Mouse (Mus musculus): Measurements from ENCODE around the gene Rap1gap.

Rap1gap gene

DNA sequence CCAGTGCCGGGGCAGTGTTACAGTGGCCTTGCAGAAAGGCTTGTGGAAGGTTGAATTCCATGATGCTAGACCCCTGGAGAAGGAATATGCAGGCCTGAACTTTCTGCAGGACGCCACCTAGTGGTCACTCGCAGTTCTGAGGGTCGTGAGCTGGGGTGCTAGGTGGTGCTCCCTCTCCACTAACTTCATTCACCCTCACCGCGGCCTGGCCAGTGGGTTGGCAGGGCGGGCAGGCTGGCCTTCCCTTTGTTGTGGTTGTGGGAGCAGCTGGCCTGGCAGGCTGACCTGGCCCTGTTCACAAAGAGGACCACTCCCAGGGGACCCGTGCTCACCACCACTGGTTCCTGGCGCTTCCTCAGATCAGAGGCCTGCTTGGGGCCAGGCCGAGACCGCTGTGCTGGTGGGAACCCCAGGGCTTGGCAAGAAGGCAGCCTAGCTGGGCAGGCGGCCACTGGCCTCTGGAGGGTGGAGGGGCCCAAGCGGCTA is 80.0 kb downstream of the Rap1gap start:
- no peak for DNase-seq (ENCODE audit: low spot score in 2 of 2)

DNA sequence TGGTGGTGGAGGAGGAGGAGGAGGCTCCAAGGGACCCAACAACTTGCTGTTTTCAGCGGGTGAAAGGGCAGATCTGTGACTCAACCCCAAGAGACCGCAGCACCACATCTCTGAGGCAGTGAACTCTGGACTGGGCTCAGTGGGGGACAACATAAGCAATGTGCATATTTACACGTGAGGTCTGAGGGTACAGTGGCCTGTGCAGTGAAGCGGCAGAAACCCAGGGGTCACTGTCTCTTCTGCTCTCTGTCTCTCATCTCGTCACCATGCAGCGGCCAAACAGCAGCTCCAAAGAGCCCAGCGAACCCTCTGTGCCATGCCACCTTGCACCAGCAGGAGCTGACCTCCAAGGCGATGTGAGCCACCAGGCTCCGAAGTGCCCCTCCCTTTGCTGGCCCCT is 82.6 kb downstream of the Rap1gap start:
- no peak for DNase-seq (ENCODE audit: low spot score in 2 of 2)

DNA sequence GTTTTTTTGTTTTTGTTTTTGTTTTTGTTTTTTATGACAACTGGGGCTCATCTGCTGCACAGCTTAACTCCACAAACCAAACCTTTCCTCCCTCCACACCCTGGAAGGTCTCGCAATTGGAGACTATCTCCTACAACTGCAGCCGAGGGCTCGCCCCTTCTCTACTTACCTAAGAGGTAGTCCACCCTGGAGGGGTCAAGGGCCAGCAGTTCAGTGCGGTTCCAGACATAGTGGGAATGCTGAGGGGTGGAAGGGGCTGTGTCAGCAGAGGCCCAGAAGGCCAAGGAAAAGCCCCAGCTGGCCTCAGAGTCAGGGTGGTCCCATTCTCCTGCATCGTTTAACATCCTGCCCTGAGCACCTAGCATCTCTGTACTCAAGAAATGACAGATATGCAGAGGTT is 83.1 kb downstream of the Rap1gap start:
- no peak for DNase-seq (ENCODE audit: low spot score in 2 of 2)

DNA sequence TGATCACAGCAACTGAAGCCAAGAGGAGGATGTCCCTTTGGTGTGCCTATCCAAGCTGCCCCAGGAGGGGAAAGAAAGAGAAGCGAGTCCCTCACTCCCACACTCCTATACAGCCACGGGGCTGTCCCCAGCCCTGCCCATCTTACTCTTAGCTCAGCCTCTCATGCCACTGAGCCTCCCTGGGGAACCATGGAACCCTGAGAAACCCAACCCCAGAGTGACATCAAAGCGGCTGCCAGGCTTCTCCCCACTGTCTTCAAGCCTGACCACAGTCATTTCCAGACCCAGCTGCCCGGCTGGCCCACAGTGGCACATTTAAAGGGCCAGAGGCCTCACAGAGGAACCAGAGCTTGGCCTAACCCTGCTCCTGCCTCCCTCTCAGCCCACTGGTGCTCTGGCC is 84.2 kb downstream of the Rap1gap start:
- DNase-seq (ENCODE audit: low spot score in 2 of 2), result no peak

DNA sequence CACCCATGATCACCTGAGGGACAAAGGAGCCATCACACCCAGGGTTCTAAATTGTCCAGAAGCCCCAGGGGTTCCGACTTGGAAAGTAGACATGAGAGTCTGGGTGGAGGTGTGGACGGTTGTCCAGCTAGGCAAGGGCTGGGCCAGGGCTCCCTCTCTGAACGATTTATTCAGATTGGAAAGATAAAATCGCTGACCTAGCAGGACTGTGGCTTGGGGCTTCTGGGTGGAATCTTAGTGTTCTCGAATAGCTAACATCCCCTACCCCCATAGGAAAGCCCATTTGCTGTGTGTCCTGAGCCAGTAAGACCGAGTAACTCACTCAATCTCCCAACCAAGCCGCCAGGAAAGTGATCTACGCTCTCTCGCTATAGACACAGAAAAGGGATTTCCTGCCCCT is 85.2 kb downstream of the Rap1gap start:
- DNase-seq (ENCODE audit: low spot score in 2 of 2), result no peak

DNA sequence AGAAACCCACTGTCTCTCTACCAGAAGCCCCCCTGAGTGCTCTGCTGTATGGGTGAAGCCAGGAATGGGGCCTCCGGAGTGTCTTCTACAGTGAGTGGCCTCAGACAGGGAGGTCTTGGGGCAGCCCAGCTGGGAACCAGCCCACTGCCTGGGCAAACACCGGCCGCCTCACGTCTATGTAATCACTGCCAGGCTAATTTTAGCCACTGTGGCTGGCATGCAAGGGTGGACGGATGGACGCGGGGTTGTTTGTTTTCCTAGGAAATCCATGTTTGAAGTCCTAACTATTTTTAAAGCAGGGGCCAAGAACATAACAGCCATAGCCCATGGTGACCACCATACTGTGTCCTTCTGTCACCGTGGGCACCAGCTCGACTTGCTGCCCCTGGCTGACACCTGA is 85.6 kb downstream of the Rap1gap start:
- no peak for DNase-seq (ENCODE audit: low spot score in 2 of 2)

DNA sequence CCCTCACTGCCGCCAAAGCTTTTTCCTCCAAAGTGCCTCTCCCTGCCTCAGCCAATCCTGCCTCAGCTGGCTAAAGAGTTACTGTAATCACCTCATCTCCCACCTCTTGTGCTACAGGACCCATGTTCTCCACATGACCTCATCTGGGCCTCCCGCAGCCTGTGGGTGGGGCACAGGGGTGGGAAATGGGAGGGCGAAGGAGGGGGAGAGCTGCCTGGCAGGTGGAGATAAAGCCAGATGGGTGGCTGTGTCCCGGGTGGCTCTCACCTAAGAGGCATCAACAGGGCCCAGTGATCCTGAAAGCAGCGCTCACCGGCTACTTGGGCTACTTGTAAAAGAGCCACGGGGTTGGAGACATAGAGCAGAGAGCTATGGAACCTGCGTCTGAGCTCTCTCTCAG is 86.8 kb downstream of the Rap1gap start:
- DNase-seq (ENCODE audit: low spot score in 2 of 2), result peak; percentile 86 to 87

DNA sequence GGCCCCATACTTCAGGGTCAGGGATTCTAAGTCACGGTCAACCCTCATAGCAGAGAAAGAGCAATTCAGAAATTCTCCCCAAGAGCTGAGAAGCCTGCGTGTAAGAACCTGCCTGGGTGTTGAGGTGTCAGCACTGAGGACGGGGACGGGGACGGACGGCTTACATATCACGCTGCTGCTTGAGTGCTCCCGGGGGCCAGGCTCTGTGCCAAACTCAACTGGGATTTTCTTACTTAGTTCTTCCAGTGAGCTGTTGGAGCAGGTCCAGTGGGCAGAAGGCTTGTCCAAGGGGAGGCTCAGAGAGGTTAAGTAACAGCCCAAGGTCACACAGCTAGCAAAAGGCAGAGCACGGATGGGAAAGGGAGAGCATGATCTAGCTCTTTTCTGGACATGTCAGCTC is 87.2 kb downstream of the Rap1gap start:
- DNase-seq (ENCODE audit: low spot score in 2 of 2), result peak in 1 of 2 experiments; percentile 50

DNA sequence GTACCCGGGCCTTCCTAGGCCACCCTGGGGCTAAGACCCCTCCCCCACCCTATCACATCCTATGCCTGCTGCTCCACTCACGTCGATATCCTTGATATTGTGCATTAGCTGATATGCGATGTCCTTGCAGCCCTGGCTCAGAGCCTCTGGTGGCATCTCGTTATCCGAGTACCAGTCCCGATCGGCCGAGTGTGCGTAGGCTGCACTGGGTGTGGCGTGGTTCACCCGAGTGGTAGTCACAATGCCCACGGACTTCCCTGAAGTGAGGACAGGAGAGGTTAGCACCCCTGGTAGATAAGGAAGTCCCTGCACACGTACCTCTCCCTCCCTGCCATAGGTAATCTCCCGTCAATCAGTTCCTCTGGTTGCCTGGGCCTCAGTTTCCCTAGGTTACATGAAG is 87.9 kb downstream of the Rap1gap start:
- peak in 1 of 2 experiments; percentile 65 for DNase-seq (ENCODE audit: low spot score in 2 of 2)

DNA sequence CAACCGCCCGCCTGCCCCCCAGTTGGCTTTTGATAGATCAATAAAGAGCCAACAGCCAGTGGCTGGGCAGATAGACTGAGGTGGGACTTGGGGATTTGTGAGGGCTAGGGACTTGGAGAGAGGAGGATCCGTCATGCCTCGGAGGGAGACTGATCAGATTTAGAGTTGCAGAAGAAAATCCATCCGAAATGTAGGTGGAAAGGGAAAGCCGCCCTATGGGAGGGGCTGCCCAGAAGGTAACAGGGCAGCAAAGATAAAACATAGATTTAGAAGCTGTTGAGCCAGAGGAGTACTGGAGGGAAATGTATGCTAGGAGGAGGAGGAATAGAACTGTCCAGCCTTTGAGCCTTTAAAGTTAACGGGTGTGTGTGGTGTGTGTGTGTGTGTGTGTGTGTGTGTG is 88.7 kb downstream of the Rap1gap start:
- DNase-seq (ENCODE audit: low spot score in 2 of 2), result no peak

DNA sequence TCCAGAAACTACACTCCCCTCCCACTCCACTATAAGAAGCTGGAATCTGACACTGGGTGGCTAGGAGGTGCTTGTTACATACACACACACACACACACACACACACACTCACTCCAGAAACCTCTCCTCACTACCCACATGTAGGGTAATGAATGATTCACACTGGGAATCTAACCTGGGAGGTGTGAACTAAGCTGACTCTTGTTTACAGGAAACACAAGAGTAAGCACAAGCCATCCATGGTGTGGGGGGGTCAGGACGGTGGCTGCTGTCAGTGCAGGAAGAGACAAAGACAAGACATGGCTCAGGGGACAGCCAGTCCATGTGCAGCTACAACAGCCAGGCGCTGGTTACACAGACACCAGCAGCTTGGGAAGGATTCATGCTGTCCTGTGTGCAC is 89.9 kb downstream of the Rap1gap start:
- DNase-seq (ENCODE audit: low spot score in 2 of 2), result no peak

DNA sequence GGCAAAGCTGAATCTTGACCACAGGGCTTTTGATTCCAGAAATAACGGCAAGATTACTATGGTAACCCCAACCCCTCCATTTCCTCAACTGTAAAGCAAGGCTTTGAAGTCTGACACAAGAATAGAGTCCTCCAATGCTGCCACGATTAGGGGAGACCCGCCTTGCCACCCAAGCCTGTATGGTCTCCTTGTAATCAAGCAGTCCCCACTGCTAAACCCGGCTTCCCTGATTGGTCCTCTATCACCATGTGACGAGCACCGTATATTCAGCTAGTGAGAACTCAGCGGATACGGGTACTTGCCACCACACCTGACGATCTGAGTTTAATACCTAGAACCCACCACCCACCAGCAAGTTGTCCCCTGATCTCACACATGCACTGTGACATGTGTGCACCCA is 98.4 kb downstream of the Rap1gap start:
- DNase-seq (ENCODE audit: low spot score in 2 of 2), result no peak

DNA sequence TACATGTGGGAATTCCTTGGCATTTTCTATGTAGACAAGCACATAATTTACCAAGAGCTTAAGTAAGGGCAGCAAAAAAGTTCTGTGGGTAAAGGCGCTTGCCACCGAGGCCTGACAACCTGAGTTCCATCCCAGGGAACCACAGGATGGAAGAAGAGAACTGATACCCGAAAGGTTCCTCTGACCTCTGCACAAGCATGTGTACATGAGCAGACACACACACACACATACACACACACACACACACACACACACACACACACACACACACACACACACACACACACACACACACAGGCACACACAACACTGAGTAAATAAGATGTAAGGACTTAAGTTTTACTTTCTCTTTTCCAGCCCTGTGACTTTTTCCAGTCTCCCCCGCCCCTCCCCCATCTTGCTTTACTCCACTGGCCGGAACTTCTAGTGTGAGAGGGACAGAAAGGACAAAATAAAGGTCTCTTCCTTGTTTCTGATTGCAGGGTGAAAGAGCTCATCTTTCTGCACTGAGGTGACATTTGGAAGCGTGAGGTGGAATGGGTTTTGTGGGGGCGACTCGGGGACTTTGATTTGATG is 99.5 kb downstream of the Rap1gap start:
- DNase-seq (ENCODE audit: low spot score in 2 of 2), result no peak

DNA sequence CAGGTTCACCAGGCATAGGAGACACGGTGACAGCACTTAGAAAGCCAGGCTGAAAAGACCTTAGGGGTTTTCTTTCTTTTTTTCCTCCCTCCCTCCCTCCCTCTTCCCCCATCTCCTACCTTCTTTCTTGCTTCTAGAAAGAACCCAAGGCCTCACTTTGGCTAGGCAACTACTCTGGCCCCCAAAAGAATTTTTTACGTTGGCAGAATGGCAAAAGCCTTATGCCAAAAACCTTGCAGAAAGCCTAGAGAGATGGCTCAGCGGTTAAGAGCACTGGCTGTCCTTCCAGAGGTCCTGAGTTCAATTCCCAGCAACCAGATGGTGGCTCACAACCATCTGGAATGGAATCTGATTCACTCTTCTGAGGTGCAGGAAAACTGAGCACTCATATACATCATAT is 100.1 kb downstream of the Rap1gap start:
- DNase-seq (ENCODE audit: low spot score in 2 of 2), result no peak

DNA sequence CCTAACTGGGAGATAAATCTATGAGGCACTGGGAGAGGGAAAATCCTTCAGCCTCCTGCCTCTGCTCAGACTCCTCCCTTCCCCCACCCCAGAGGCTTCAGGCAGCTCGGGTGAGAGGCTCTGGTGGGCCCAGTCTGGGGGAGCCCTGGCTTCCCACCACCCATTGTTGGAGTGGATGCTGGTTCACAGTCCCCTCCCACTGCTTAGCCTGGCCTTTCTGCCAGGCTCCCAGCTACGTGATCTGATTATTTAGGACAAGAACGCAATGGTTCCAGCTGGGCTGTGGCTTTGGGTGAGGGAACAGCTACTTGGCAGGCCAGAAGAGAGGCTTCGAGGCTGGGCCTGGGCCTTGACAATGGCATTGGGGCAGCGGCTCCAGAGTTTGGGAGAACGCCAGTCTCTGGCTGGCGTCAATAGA is 101.0 kb downstream of the Rap1gap start:
- no peak for DNase-seq (ENCODE audit: low spot score in 2 of 2)

DNA sequence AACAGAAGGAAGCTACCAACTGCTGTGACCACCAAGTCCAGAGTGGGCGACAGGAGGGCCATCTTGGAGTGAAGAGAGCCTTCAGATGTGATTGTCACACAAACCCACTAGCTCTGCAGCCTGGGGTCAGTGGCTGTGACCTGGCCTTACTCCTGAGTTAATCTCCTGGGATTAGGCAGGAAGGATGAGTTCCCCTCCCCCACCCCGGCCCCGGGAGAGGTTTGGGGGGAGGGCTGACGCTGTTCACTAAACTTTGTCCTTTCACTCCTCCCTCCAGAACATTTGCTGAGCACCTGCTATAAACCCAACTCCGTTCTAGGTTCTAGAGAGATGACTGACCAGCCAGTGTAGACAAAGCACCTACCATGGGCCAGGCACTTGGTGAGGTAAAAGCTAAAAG is 101.8 kb downstream of the Rap1gap start:
- no peak for DNase-seq (ENCODE audit: low spot score in 2 of 2)

DNA sequence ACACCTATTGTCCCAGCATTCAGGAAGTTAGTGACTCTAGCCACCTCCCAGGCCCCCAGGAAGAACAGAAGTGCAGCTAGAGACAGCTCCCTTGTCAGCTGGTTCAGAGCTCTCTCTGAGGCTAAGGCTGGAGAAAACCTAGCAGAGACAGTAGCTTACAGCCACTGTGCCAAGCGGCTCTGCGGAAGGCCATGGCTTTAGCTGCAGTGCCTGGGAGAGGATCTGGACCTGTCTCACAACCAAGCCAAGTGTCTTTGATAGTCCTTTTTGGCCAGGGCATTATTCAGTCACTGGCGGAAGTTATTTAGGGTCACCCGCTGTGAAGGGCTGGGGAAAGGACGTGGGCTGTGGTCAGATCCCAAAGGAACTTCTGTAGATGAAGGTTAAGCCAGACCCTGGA is 103.9 kb downstream of the Rap1gap start:
- DNase-seq (ENCODE audit: low spot score in 2 of 2), result no peak

DNA sequence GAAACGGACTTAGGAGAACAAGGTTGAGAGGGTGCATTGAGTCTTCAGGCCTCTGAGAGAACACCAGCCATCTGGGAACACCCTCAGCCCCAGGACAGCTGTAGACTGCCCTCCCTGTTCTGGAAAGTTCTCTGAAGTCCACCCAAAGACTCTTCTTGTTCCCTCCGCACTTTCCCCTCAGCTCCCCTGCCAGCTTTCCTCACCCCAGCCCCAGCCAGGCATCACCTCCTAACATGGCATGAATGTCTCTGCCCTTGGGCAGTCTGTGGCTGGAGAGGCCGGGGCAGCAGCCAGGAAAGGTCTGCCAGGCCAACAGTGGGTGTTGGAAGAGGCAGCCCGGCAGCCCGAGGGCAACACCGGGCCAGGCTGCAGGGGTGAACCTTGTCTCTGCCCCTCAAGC is 104.3 kb downstream of the Rap1gap start:
- no peak for DNase-seq (ENCODE audit: low spot score in 2 of 2)

DNA sequence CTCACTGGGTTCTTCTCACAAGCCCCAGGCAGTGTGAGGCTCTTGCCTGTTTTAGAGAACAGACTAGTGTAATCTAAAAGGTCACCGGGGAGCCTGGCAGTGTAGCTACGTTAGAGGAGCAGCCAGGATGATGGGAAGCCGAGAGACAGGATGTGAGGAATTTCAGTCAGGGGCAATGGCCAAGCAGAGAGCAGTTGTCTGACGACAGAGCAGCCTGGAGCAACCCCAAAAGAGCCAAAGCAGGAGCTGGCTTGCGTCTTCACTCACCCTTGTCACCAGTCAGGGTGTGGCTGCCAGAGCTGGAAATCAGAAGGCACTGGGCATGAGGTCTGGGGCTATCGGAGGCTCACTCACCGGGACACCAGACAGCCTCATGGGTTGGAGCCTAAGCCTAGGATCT is 105.1 kb downstream of the Rap1gap start:
- DNase-seq (ENCODE audit: low spot score in 2 of 2), result no peak

DNA sequence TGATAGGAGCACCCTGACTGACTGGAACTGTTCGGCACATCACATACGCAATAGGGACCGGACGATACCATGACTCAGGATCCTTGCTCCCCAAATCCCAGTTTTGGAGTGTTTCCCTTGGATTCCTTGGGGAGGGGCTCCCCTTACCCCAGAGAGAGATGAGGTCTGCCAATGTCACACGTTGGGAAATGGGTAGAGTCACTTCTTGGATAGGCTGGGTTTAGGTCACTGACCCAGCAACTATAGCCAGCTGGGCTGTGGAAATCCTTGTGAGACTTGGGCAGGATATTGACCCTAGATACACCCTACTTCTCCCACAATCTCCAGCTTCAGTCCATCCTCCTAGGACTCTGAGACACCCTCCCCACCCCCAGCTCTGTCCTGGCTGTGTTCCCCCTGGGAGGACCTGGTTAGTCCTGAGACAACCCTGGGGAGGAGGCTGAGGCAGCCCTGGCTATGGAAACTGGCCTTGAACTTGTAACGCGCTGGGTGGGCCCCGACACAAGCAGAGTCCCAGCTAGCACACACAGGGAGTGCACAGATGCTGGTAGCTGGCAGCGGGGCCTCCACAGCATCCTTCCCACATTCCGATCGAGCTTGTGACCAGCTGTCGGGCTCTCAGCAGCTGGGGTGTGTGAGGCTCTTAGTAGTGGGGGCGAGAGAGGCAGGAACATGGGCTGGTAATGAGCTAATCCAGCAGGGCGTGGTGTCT is 106.5 kb downstream of the Rap1gap start:
- DNase-seq (ENCODE audit: low spot score in 2 of 2), result no peak

DNA sequence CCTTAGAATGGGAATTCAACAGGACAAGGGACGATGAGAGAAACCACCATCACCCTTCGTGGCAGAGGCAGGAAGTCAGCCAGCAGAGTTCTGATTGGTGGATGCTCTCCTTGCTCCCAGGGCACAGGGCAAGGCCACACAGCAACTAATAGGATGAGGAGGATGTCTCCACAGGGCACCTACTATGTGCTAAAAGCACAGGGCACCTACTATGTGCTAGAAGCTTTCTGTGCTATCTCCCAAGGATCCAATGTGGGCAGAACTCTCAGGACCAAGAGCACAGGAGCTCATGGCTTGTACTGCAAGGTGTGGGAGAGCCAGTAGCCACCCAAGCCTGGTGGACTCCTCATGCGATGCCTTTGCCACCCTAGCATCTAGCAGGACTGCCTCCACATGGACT is 107.2 kb downstream of the Rap1gap start:
- DNase-seq (ENCODE audit: low spot score in 2 of 2), result no peak

DNA sequence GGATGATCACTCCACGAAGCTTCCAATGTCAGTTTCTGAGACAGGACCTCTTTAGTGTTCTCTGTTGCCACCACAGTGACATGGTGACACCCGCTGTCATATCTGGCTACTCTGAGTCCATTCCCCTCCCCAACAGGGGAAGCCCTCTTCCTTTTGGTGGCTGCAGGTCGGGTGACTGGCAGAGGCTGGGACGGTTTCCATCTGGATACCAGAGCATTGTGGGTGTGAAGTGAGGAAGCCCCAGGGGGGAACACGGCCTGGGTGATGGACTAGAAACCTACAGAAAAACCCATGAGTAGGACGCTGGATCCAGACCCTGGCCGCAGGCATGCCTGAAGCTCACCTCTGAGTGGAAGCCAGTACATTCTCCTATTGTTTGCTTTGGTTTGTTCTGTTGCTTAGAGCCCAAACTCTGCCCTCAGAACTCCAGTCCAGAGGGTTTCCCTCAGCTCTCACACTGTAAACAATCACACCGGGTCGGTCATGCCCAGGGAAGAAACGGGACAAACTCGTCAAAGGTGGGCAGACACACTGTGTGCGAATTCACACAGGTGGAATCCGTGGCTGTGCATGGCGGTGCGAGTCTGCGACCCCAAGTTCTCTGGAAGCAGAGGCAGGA is 108.0 kb downstream of the Rap1gap start:
- no peak for DNase-seq (ENCODE audit: low spot score in 2 of 2)

DNA sequence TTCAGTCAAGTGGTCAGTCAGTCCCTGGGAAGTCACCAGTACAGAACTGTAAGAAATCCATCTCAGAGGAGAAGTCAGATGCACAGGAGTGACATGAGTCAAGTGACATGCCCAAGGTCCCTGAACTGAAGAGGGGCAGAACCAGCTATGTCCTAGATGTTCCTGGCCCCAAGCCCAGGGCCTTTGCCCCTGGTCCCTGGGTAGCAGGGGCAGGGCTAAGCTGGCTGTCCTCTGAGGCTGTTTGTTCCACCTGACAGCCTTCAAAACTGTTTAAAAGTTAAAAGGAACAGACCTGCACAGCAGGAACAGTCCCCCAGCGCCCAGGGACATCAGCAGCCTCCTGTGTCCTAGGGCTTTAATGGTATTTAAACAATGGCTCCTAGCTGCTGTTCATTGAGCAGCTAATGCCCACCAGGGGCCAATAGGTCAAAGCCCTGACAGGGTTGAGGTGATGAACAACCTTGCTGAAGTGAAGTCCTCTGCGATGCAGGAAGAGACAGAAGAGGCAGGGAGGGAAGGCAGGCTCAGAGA is 108.9 kb downstream of the Rap1gap start:
- DNase-seq (ENCODE audit: low spot score in 2 of 2), result no peak
